Comparison of ENCODE assay signal across 14 mouse cellular contexts in genomic region chr15:84256864-84257263, GRCm38 (mm10). TPM values are rescaled to one million over a fixed set of nuclear protein-coding genes. Genes with fewer than 3 reads are reported as not detected.
DNase-seq lines count a peak whose midpoint lies in the region; ATAC-seq and TF ChIP-seq lines count a peak whose summit lies in the region.
"Had no signal": no experiment of that assay in that cellular context is flagged by ENCODE, and none has a peak within 500 bp of the region (broad histone marks: within the 10 kb centered on the region; RNA-seq: fewer than 3 reads in every experiment).

No protein-coding gene starts in this region.

- no peak for TF ChIP-seq CTCF in hindbrain, postnatal 0 days (IDR thresholded peaks at IDR 0.05; ENCODE audit: low read depth)

- H3K9ac ChIP-seq in hindbrain, embryonic 12.5 days = 0 out of 2 replicates have a peak overlapping the region, but pooled peaks have one; percentile 18
- no peak overlapping the region for H3K9ac ChIP-seq in hindbrain, postnatal 0 days (replicated peaks; ENCODE audit: low read length)
- H3K9ac ChIP-seq in liver, embryonic 15.5 days = no peak overlapping the region

- peak; percentile 4 for TF ChIP-seq POLR2A in myocyte (IDR thresholded peaks at IDR 0.05; ENCODE audit: insufficient read length, low read depth)

- H3ac ChIP-seq in myocyte (ENCODE audit: control insufficient read depth, insufficient read length) = no peak overlapping the region

- 0 out of 2 replicates have a peak, but pooled peaks cover 1% of the 10 kb centered on the region for H3K27me3 ChIP-seq in hindbrain, embryonic 12.5 days
- H3K27me3 ChIP-seq in hindbrain, postnatal 0 days (ENCODE audit: insufficient read depth, low read length) = no peaks in the 10 kb centered on the region
- H3K27me3 ChIP-seq in liver, embryonic 15.5 days = no peaks in the 10 kb centered on the region
- no peaks in the 10 kb centered on the region for H3K27me3 ChIP-seq in myocyte (ENCODE audit: control insufficient read depth, insufficient read depth, insufficient read length)

- peaks cover 77% of the 10 kb centered on the region for H3K79me2 ChIP-seq in myocyte (ENCODE audit: control insufficient read depth, insufficient read depth)

- no peaks in the 10 kb centered on the region for H3K36me3 ChIP-seq in hindbrain, embryonic 12.5 days
- no peaks in the 10 kb centered on the region for H3K36me3 ChIP-seq in hindbrain, postnatal 0 days (ENCODE audit: insufficient read depth, low read length)
- no peaks in the 10 kb centered on the region for H3K36me3 ChIP-seq in liver, embryonic 15.5 days (replicated peaks)
- H3K36me3 ChIP-seq in myocyte (ENCODE audit: control insufficient read depth, insufficient read depth) = no peaks in the 10 kb centered on the region

- H3K4me3 ChIP-seq in hindbrain, embryonic 12.5 days = no peak overlapping the region
- H3K4me3 ChIP-seq in hindbrain, postnatal 0 days (ENCODE audit: low read length) = no peak overlapping the region
- H3K4me3 ChIP-seq in liver, embryonic 15.5 days (replicated peaks) = no peak overlapping the region
- no peak overlapping the region for H3K4me3 ChIP-seq in myocyte

- ATAC-seq in hindbrain, embryonic 12.5 days (ENCODE audit: low FRiP score) = no peak
- ATAC-seq in hindbrain, postnatal 0 days = no peak
- peak; percentile 42 for ATAC-seq in granulocyte monocyte progenitor cell, adult 5-6 weeks (replicated peaks; ENCODE audit: poor library complexity, severe bottlenecking)
- peak; percentile 51 for ATAC-seq in liver, embryonic 15.5 days (ENCODE audit: insufficient read depth)
- ATAC-seq: intestine, embryonic 16.5 days had no signal

- no peaks in the 10 kb centered on the region for H3K9me3 ChIP-seq in hindbrain, embryonic 12.5 days (replicated peaks)
- H3K9me3 ChIP-seq in hindbrain, postnatal 0 days (ENCODE audit: low read length) = no peaks in the 10 kb centered on the region
- H3K9me3 ChIP-seq in liver, embryonic 15.5 days (replicated peaks) = no peaks in the 10 kb centered on the region

- WGBS in hindbrain, embryonic 12.5 days = 95% methylated on average over 5 of the region's 5 CpGs
- 85% methylated on average over 5 of the region's 5 CpGs for WGBS in hindbrain, postnatal 0 days
- 24% methylated on average over 5 of the region's 5 CpGs for WGBS in liver, embryonic 15.5 days (ENCODE audit: insufficient replicate concordance)

- H3K4me2 ChIP-seq in hindbrain, embryonic 12.5 days (replicated peaks) = no peak overlapping the region
- no peak overlapping the region for H3K4me2 ChIP-seq in hindbrain, postnatal 0 days (ENCODE audit: low read depth, low read length)
- no peak overlapping the region for H3K4me2 ChIP-seq in liver, embryonic 15.5 days
- H3K4me2 ChIP-seq in myocyte (ENCODE audit: low read depth) = no peak overlapping the region

- DNase-seq in hindbrain, postnatal 0 days (ENCODE audit: low spot score) = no peak
- DNase-seq in adrenal gland, postnatal 4 days (ENCODE audit: low spot score in 2 of 2) = no peak
- DNase-seq in spleen, adult 18-20 months = no peak
- DNase-seq: adrenal gland, postnatal 14 days; cerebellum, postnatal 14 days; gastrocnemius, postnatal 36 days; lung, adult 18-20 months; lung, postnatal 4 days had no signal

- no peak overlapping the region for H3K27ac ChIP-seq in hindbrain, embryonic 12.5 days
- no peak overlapping the region for H3K27ac ChIP-seq in hindbrain, postnatal 0 days
- no peak overlapping the region for H3K27ac ChIP-seq in liver, embryonic 15.5 days (replicated peaks)
- H3K27ac ChIP-seq: kidney, postnatal 0 days had no signal

- peaks cover 48% of the 10 kb centered on the region for H3K4me1 ChIP-seq in hindbrain, embryonic 12.5 days
- peaks cover 11% of the 10 kb centered on the region for H3K4me1 ChIP-seq in hindbrain, postnatal 0 days (ENCODE audit: insufficient read depth, low read length)
- H3K4me1 ChIP-seq in liver, embryonic 15.5 days (replicated peaks) = peaks cover 32% of the 10 kb centered on the region

TF ChIP-seq in myocyte, 11 proteins besides CTCF, POLR2A, EP300 and RAD21:
- TF ChIP-seq REST (IDR thresholded peaks at IDR 0.05; ENCODE audit: insufficient read depth, insufficient read length) = no peak
- no peak for TF ChIP-seq CEBPB (IDR thresholded peaks at IDR 0.05; ENCODE audit: insufficient read depth, poor library complexity, severe bottlenecking)
- TF ChIP-seq SRF (IDR thresholded peaks at IDR 0.05; ENCODE audit: control insufficient read depth, insufficient read length, low read depth) = no peak
- TF ChIP-seq MAX (IDR thresholded peaks at IDR 0.05; ENCODE audit: low read depth) = no peak
- no peak for TF ChIP-seq USF1 (IDR thresholded peaks at IDR 0.05; ENCODE audit: low read depth)
- TF ChIP-seq MYOD1 (IDR thresholded peaks at IDR 0.05; ENCODE audit: control insufficient read depth in 1 of 3, insufficient read length in 2 of 3, low read depth in 2 of 3) = no peak

RNA-seq across cellular contexts. Expression of gene Parvb, which starts 25.0 kb away (rescaled TPM):
- 5.0 and 6.5 TPM in 2 replicates for polyA plus RNA-seq in hindbrain, embryonic 12.5 days (2016; fragmentation: Nextera tagmentation; extraction: Ambion mirVana)
- 9.4 and 9.5 TPM in 2 replicates for total RNA-seq in hindbrain, postnatal 0 days (2014; rRNA removed)
- 4.3 and 6.2 TPM in 2 replicates for polyA plus RNA-seq in hindbrain, postnatal 0 days (2015; fragmentation: Nextera tagmentation; extraction: Ambion mirVana)
- 3.9 and 4.3 TPM in 2 replicates for total RNA-seq in granulocyte monocyte progenitor cell, adult 5-6 weeks (2014; fragmentation: Nextera tagmentation)
- 0.36 and 0.43 TPM in 2 replicates for total RNA-seq in granulocyte monocyte progenitor cell, adult 5-6 weeks (2017)
- polyA plus RNA-seq in liver, embryonic 15.5 days (2015; fragmentation: Nextera tagmentation; extraction: Ambion mirVana) = 5.3 and 6.1 TPM in 2 replicates
- polyA plus RNA-seq in myocyte (2012; fragmentation: generic; extraction: Trizol) = 86.2 TPM
- total RNA-seq in adrenal gland, postnatal 4 days (2021) = 10 to 100 TPM; 44.6 to 45.9 TPM

Comparison
In these comparisons a context has a peak if more than half of its experiments do, and no peak if none do; other contexts are left out.
1. ATAC-seq: peak in granulocyte monocyte progenitor cell, adult 5-6 weeks (single experiment) and liver, embryonic 15.5 days (single experiment); none in hindbrain, embryonic 12.5 days (single experiment) and hindbrain, postnatal 0 days (single experiment).
2. RNA of gene Parvb, which starts 25.0 kb away (polyA plus RNA-seq): 86.2 TPM in myocyte (single experiment); 5.0 to 6.5 TPM in hindbrain, embryonic 12.5 days, 4.3 to 6.2 TPM in hindbrain, postnatal 0 days and 5.3 to 6.1 TPM in liver, embryonic 15.5 days; every median in the first group is over 10 times any median in the second.